Mouse (Mus musculus): ENCODE data around the gene Tmem274. TPM values are rescaled to one million over a fixed set of nuclear protein-coding genes. Genes with fewer than 3 reads are reported as not detected.
"Not testable (repeated sequence)": the region's sequence is repeated elsewhere in the genome, so short reads cannot be mapped to it uniquely, and the experiment has no call there.

Gene Tmem274
- total RNA-seq (2015) (not detected in 2 replicates), total RNA-seq (2017) (not detected in 2 replicates)

DNA sequence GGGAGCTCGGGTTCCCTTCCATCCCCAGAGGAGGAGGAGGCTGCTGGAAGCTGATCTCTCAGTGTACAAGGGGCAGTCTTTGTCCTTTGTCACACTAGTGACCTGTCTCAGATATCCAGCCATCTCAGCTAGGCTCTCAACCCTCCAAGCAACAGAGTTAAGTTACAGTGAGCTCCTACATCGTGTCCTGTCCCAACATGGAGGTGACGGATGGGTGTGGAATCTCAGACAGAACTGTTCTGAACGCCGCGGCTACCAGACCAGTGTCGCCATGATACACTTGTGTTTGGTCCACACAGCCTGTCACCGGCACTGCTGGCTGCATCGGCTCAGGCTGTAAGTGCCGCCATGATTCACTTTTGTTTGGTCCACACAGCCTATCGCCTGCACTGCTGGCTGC is at the start of gene Tmem274:
TSS of gene Tmem274 (plus strand) at position 301 of the 400 bp plus-strand sequence.
- ATAC-seq (replicated peaks; ENCODE audit: poor library complexity) = no peak

DNA sequence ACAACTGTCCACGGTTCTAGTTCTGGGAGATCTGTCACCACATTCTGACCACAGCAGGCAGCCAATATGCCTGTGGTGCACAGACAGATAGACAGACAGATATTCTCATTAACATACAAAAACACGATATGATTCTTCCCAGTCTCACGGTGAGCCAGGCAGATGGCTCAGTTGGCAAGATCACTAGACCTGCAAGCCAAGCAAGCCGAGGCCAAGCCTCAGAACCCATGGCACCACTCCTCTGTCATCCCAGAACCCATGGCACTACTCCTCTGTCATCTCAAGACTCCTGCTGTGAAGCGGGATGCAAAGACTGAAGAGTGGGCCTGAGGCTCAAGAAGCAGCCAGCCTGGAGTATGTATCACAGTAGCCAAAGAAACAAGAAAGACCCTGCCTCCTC is 47.6 kb upstream of the Tmem274 start:
- ATAC-seq (replicated peaks; ENCODE audit: poor library complexity) = no peak

DNA sequence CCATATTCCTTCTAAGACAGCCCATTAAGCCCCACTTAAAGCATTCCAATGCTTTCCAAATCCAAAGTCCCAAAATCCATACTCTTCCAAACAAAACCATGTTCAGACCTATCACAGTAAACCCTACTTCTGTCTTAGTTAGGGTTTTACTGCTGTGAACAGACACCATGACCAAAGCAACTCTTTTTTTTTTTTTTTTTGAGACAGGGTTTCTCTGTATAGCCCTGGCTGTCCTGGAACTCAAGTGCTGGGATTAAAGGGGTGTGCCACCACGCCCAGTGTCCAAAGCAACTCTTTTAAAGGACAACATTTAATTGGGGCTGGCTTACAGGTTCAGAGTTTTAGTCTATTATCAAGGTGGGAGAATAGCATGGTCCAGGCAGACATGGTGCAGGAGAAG is 45.3 kb upstream of the Tmem274 start:
- ATAC-seq (replicated peaks; ENCODE audit: poor library complexity) = not testable (repeated sequence)

DNA sequence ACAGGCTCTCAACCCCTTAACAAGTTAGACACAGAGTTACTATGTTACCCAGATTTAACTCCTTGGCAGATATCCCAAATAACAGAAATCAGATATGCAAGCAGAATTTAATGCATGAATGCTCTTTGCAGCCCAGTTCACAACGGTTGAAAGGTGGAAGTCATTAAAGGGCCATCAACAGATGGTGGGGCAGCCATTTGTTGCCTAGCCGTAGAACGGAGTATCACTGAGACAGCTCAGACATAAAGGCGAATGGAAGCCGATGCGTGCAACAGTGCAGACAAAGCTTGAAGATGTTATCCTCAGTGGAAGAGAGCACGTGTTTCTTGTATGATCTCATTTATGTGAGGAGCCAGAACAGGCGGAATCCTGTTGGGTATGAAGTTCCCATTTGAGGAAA is 36.6 kb upstream of the Tmem274 start:
- ATAC-seq (replicated peaks; ENCODE audit: poor library complexity) = no peak

DNA sequence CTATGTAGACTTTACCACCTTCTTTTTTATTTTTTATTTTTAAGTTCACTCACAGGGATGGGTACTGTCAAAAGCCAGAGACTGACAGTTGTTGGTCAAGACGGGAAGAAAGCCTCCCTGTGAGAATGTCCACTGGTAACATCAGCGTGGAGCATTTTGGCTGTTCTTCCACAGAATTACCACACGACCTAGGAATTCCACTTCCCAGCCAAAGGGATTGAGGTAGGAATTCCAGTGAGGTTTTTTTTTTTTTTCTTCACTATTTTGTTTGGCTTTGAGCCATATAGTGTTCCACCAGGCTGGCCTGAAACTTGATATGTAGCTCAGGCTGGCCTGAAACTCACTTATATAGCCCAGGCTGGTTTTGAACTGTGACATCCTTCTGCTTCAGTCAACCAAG is 34.7 kb upstream of the Tmem274 start:
- no peak for ATAC-seq (replicated peaks; ENCODE audit: poor library complexity)

DNA sequence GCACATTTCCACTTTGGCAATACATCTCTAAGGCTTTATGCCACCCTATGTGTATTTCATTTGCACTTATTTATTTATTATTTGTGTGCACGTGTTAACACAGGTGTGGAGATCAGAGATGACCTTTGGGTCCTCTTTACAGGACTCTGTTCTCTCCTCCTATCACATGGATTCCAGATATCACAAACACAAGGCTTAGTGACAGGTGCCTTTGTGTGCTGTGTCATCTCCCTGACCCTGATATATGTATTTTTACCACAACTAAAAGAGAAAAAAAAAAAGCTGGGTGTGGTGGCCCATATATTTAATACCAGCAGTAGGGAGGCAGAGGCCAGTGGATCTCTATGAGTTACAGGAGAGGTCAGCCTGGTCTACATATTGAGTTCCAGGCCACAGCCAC is 32.7 kb upstream of the Tmem274 start:
- ATAC-seq (replicated peaks; ENCODE audit: poor library complexity) = no peak

DNA sequence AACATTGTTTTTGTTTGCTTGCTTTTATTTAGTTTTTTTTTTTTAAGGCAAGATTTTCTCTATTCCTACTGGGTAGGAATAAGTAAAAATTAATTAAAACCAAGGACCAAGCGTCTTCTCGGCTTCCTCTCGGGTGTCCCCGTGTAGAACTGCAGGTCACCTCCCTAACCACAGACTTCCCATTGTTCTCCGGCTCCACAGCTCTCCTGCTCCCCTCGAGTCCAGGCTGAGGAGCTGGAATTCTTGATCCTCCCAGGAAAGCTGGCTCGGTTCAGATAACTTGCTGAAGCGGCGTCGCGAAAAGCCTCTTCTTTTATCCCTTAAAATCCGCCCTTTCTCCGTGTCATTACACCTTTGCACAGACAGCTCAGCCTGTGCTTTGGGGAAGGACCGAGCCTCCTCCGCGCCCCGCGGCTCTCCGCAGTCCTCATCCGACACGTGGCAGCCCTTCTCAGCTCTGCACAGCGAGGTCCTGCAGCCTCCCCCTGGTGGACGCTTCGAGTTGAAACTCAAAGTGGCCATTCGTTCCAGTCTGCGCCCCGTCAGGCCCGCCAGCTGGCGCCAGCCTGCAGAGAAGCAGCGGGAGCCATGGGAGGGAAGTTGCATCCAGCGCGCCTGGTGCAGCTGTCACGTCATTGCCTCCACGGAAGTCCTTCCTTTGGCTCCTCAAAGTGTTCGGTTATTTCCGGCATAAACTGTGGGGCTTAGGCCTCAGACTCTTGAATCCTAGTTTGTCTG is 32.0 kb upstream of the Tmem274 start:
- ATAC-seq (replicated peaks; ENCODE audit: poor library complexity) = peak; percentile 98

DNA sequence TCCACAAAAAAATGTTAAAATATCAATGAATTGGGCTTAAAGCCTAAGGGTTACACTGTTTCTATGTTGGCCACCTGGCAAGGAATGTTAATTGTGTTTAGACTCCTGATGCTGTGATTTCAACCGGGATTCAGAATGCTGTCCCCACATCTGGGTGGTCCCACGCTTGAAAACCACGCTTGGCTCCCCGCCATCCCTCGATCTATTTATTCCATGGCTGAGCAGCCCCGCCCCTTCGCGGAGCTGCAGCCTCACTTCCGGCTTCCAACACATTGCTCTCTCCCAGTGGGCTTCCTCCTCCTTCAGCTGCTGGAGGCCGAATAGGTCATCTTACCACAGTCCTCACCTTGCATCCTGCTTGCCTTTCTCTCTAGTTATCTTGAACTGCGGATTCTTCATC is 31.3 kb upstream of the Tmem274 start:
- peak; percentile 59 for ATAC-seq (replicated peaks; ENCODE audit: poor library complexity)

DNA sequence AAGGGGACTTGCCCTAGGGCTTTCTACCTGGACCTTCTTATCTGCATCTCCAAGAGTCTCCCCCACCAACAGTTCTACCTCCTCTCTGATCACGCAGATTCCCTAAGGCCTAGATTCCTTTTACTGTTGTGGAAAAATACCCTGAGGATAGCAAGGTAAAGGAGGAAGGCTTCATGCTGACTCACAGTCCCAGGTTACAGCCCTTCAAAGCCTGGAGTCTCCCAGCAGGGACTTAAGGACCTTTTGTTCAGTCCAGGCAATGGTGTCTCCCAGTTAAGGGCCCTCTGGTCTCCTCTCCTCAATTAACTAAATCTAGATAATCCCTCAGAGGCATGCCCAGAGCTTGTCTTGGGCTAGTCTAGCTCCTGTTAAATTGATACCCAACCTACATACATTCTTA is 30.9 kb upstream of the Tmem274 start:
- ATAC-seq (replicated peaks; ENCODE audit: poor library complexity) = no peak

DNA sequence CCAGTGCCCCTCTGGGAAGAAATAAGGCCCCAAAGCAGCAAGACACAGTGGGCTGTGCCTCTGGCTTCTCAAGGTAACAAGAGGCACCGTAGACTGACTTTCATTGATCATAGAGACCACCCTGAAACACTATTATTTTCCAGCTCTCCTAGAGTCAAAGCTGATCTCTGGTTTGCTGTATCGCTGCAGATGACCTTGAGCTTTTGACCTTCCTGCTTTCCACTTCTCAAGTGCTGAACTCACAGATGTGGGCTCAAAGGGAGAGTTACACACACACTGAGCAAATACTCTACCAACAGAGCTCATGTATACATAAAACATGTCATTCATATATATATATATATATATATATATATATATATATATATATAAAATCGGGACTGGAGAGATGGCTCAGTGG is 26.5 kb upstream of the Tmem274 start:
- ATAC-seq (replicated peaks; ENCODE audit: poor library complexity) = no peak

DNA sequence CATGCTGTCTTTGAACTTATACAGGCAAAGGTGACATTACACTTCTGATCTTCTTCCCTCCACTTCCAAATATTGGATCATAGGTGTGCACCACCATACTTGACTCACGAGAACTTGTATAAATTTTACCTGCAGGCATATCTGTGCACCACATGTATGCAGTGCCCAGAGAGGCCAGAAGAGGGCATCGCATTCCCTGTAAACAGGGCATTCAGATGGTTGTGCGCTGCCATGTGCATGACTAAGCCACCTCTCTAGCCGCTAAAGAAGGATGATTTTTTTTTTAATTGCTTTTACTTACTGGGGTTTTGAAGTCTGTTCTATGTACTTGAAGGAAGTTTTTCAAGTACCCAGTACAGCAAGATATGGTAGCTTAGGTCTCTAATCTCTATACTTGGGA is 23.5 kb upstream of the Tmem274 start:
- ATAC-seq (replicated peaks; ENCODE audit: poor library complexity) = peak; percentile 81

DNA sequence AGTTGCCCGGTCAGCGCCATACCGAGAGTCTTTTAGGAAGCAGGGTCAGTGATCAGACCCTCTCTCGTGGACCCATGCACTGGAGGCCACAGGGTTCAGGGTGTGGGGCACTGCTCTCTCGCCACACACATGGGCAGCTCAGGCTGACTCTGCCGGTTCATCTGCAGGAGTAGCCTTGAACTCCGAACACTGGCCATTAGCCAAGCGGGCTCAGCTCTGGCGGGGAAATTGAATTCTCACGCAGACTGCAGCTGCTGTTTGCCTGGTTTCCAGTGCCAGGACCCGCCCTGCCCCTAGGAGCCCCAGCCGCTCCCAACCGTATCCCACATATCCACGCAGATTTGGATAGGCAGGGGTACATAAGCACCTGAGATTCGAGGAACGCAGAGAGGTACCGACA is 22.9 kb upstream of the Tmem274 start:
- no peak for ATAC-seq (replicated peaks; ENCODE audit: poor library complexity)

DNA sequence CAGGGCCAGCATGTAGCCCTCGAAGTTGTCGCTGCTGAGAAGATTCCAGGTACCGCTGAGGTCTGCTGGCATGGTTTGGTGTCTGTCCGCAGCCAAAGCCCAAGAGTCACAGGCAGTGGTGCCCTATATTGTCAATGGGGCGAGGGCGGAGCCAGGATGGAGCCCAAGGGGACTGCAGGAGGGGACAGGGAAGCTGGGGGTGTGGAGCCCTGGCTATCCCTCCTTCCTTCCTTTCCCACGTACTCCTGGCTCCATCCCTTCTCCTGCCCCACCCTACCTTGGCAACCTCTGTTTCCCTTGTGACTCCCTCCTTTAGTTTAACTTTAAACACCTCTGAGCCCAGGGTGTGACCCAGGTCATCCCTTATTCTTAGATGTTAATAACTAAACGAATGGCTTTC is 22.3 kb upstream of the Tmem274 start, which contains the start of gene Rbp7:
TSS of gene Rbp7 (minus strand) at position 100 of the 400 bp plus-strand sequence.
- no peak for ATAC-seq (replicated peaks; ENCODE audit: poor library complexity)

DNA sequence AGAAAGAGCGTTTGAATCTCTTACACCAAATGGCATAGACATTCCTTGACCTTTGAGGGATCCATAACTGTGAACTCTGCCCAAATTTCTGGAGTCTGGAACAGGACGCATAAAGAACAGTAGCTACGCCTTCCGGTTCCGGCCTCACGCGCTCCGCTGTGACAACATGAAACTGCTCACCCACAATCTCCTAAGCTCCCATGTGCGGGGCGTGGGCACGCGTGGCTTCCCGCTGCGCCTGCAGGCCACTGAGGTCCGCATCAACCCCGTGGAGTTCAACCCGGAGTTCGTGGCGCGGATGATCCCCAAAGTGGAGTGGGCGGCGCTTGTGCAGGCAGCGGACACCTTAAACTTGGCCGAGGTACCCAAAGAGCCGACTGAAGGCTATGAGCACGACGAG is 20.0 kb upstream of the Tmem274 start:
- ATAC-seq (replicated peaks; ENCODE audit: poor library complexity) = peak; percentile 66

DNA sequence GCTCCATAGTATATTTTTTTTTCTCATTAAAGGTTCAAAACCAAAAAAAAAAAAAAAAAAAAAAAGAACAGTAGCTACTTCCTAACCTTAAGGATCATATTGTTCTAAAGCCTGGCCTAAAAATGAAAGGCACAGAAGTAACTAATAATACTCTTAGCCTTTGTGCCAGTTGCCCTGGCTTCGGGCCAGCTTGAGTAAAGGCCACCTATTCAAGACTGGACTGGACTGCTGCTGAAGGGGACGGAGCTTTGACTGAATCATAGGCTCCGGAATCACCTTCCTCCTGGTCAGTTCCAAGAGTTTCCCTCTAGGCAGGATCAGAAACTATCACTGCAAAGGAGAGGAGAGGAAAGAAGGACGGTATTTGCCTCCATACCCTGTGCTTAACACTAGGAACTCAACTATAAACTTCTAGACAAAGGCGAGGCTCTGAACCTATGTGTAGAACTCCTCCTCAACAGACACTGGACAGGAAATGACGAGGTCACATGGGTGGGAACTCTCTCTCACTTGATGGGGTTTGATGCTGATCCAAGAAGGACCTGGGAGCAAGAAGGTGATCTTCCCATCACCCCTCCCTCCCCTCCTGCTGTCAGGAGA is 19.2 kb upstream of the Tmem274 start:
- no peak for ATAC-seq (replicated peaks; ENCODE audit: poor library complexity)

DNA sequence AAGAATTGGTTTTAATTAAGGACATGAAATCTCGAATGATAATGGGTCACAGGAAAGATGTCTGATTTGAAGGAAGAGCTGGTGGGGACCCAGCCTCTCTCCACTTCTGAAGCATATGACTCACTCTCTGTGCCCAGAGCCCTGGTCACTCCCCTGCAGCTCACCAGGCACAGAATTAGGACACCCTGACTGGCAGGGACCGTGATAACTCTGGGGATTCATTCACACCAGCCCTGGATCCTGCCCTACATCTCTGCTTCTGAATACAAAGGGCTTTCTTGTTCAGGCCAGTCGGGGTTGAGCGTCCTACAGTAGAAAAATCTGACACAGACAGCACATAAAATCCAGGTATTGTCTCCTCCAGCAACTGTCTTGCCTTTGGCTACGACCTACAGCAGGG is 18.7 kb upstream of the Tmem274 start:
- ATAC-seq (replicated peaks; ENCODE audit: poor library complexity) = no peak

DNA sequence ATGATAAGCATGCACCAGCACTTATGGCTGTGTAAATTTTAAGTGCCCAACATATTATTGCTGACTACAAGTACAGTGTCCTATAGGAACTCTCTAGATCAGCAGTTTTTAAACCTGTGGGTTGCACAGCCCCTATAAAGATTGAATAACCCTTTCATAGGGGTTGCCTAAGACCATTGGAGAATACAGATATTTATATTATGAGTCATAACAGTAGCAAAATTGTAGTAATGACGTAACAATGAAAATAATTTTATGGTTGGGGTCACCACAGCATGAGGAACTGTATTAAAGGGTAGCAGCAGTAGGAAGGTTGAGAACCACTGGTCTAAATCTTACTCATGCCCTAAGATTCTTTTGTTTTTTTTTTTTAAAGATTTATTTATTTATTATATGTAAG is 17.8 kb upstream of the Tmem274 start:
- ATAC-seq (replicated peaks; ENCODE audit: poor library complexity) = no peak

DNA sequence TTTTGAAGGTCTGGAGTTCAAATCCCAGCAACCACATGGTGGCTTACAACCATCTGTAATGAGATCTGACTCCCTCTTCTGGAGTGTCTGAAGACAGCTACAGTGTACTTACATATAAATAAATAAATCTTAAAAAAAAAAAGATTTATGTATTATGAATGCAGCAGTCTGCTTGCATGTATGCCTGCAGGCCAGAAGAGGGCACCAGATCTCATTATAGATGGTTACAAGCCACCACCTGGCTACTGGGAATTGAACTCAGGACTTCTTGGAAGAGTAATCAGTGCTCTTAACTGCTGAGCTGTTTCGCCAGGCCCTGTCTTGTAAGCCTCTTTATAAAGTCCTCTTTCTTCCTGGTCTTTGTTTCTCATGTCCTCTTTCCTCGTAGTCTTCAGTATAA is 16.7 kb upstream of the Tmem274 start:
- ATAC-seq (replicated peaks; ENCODE audit: poor library complexity) = not testable (repeated sequence)

DNA sequence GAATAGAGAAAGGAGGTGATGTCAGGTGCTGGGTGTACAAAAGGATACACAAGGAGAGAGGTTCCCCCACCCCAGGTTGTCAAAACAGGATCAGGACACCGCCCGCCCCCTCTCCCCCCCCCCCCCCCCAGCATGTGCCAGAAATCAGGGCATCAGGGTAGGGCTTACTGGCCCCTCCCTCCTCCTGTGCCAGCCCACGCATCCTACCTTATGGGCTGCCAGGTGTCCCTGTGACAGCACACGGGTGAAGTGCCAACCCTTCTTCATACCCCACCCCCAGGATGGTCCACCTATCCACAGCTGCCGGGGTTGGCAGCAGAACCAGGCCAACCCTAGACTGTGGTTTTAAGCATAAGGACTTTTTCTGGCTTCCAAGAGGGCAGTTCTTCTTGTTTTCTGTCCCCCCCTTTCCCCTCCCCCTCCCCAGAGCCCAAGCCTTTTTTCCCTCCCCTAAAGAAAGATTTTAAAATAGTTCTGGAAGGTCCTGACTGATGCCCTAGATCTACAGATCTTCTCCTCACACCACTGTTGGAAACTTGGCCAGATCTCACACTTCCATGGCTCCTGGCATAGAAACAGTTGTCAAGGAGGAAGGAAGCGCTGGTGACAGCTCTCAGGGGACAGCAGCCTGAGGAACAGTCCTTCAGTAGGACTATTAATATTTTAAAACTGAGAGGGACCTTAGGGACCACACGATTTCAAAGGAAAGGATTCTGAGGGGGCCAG is 15.4 kb upstream of the Tmem274 start:
- no peak for ATAC-seq (replicated peaks; ENCODE audit: poor library complexity)

DNA sequence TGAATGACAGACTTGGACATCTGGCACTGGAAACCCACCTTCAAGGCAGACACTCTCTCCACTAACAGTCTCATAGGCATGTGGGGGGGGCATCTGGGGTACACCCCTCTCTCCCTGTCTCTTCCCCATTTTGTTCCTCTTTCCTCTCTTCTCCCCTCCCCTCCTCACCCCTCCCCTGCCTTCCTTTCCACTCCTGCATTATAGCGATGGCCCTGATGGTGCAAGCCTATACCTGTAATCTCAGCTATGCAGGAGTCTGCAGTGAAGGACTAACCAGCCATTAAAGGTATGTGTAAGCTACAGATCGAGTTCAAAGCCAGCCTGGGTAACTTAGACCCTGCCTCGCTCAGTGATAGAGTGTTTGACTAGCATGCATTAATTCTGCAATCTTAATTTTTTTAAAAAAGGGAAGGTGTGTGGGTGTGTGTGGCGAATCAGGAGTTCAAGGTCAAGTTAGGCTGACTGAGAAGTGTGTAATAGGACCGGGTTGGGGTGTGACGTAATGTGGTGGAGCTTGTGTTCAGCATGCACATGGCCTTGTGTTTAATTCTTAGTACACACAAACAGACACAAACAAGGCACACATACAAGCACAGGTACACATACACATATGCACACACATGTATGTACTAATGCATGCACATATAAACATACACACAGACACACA is 14.7 kb upstream of the Tmem274 start:
- ATAC-seq (replicated peaks; ENCODE audit: poor library complexity) = peak; percentile 63

DNA sequence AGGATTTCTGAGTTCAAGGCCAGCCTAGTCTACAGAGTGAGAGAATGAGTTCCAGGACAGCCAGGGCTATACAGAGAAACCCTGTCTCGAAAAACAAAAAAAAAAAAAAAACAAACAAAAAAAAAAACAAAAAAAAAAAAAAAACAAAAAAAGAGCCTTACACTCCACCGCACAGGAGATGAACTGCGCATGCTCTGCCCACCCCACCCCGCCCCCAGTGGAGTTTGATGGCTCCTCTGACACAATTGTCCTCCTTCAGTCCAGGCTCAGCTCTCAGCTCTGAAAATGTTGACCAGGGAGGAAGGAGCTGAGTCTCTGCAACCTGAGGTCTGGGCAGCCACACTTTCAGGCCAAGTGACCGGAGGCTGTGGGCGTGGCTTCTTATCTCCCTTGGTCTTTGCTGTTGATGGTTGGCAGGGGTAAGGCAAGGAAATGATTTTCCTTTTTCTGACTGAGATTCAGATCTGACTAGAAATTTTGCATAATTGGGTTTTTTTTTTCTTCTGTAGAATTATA is 13.7 kb upstream of the Tmem274 start:
- ATAC-seq (replicated peaks; ENCODE audit: poor library complexity) = no peak
